Mouse (Mus musculus): Measurements from ENCODE around the gene Erc2. TPM values are rescaled to one million over a fixed set of nuclear protein-coding genes. Genes with fewer than 3 reads are reported as not detected.
A peak's percentile ranks its signal among the peaks of the same experiment; 100 is the strongest.

The Erc2 gene
- polyA plus RNA-seq, 2 experiments, result 0.52 to 0.99 TPM

DNA sequence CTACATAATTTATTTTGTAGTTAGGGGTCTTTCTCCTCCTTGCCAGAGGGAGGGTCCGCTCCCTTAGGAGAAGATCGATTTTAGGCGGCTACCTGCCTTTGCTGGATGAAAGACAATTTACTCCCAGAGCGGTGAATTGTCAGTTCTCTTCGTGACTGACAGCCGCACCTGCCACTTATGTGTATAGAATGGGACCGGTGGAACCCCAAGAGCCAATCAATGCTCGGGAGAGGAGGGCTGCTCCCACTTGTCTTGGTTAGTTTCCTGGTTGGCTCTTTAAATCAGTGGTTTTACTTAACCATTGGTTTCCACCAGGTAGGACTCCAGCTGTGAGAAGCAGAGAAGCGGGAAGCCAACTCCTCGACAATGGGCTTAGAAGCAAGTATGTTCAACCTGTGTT, 1.1 kb downstream of the Erc2 start:
- no peaks in the 10 kb centered on the region for H3K36me3 ChIP-seq (replicated peaks; ENCODE audit: control insufficient read depth, insufficient read depth, low read depth)
- H3K9me3 ChIP-seq (ENCODE audit: control insufficient read depth, low read length), result no peaks in the 10 kb centered on the region
- H3K4me3 ChIP-seq (ENCODE audit: insufficient read depth in 1 of 2, low read depth in 2 of 2, low read length in 2 of 2), result no peak overlapping the region
- peak overlapping the region; percentile 59 for H3K4me2 ChIP-seq (ENCODE audit: low read depth)
- DNase-seq (ENCODE audit: low read depth in 3 of 3, low spot score in 3 of 3), result no peak
- H3K27me3 ChIP-seq (ENCODE audit: control insufficient read depth, insufficient read depth, low read length), result peaks cover 17% of the 10 kb centered on the region
- H3K27ac ChIP-seq, result no peak overlapping the region
- 9% methylated on average over 10 of the region's 10 CpGs for WGBS (ENCODE audit: insufficient replicate concordance)
- no peak for ATAC-seq (ENCODE audit: insufficient read depth)
- TF ChIP-seq EP300 (IDR thresholded peaks at IDR 0.05; ENCODE audit: low read depth), result no peak
- TF ChIP-seq CTCF (IDR thresholded peaks at IDR 0.05; ENCODE audit: low read depth), result no peak
- no peaks in the 10 kb centered on the region for H3K4me1 ChIP-seq (replicated peaks; ENCODE audit: control insufficient read depth in 2 of 2, insufficient read depth in 2 of 2, low read length in 1 of 2)
- H3K9ac ChIP-seq (replicated peaks), result no peak overlapping the region

DNA sequence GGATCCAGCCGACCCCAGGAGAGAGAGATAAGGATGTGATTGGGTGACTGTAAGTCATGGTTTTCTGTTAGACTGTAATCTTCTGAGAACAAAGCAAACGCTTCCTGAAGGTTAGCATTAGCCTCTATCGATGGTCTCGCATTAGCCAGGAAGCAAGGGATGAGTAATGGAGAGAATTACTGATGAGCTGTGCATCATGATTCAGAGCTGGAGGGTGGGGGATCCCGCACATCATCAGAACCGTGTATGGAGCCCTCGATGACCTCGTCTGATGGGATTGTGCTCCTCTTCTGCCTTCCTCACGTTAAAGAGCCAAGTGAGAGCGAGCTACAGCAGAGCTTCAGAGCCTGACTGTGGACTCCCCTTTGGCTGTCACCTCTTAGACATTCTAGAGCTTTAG, 6.5 kb downstream of the Erc2 start:
- Histone ChIP-seq H3K9me3 (ENCODE audit: control insufficient read depth, low read length) (no peaks in the 10 kb centered on the region), H3K4me2 (ENCODE audit: low read depth) (no peak overlapping the region), H3K4me3 (ENCODE audit: insufficient read depth in 1 of 2, low read depth in 2 of 2, low read length in 2 of 2) (no peak overlapping the region), H3K4me1 (replicated peaks; ENCODE audit: control insufficient read depth in 2 of 2, insufficient read depth in 2 of 2, low read length in 1 of 2) (no peaks in the 10 kb centered on the region), H3K36me3 (replicated peaks; ENCODE audit: control insufficient read depth, insufficient read depth, low read depth) (no peaks in the 10 kb centered on the region), H3K9ac (replicated peaks) (no peak overlapping the region), H3K27me3 (ENCODE audit: control insufficient read depth, insufficient read depth, low read length) (no peaks in the 10 kb centered on the region), H3K27ac (no peak overlapping the region)
- DNase-seq (ENCODE audit: low read depth in 3 of 3, low spot score in 3 of 3), result no peak
- no peak for TF ChIP-seq CTCF (IDR thresholded peaks at IDR 0.05; ENCODE audit: low read depth)
- no peak for TF ChIP-seq EP300 (IDR thresholded peaks at IDR 0.05; ENCODE audit: low read depth)
- ATAC-seq (ENCODE audit: insufficient read depth), result no peak
- 52% methylated on average over 10 of the region's 10 CpGs for WGBS (ENCODE audit: insufficient replicate concordance)

DNA sequence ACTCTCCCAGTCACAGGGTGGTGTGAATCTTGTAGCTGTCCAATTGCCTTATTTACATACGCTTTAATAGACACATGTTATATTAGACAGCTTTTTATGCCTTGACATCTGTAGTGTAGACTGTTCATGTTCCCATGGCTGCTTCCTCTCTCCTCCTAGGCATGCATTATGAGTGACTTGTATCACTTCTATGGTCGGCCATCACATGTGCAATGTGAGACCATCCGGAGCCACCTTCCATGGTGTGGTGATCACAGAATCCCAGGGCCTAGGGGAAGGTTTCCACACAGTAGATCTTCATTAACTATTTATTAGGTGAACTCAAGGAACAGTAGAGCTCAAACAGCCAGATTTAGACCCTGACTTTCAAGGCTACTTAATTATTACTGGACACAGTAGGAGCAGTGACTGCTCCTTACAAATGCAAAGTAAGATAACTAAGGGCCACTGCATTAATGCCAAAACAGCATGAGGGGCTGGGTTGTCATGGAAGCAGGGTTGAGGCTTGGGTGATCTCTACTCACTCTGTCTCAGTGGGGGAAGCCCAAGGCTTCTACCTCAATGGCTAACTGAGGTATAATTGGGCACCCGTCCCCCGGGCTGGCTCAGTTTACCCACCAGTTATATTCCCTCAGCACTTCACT, 7.3 kb downstream of the Erc2 start:
- Histone ChIP-seq H3K36me3 (replicated peaks; ENCODE audit: control insufficient read depth, insufficient read depth, low read depth) (no peaks in the 10 kb centered on the region), H3K9me3 (ENCODE audit: control insufficient read depth, low read length) (no peaks in the 10 kb centered on the region), H3K9ac (replicated peaks) (no peak overlapping the region), H3K27me3 (ENCODE audit: control insufficient read depth, insufficient read depth, low read length) (no peaks in the 10 kb centered on the region), H3K4me1 (replicated peaks; ENCODE audit: control insufficient read depth in 2 of 2, insufficient read depth in 2 of 2, low read length in 1 of 2) (no peaks in the 10 kb centered on the region), H3K4me3 (ENCODE audit: insufficient read depth in 1 of 2, low read depth in 2 of 2, low read length in 2 of 2) (no peak overlapping the region), H3K27ac (no peak overlapping the region), H3K4me2 (ENCODE audit: low read depth) (no peak overlapping the region)
- ATAC-seq (ENCODE audit: insufficient read depth) (no peak), DNase-seq (ENCODE audit: low read depth in 3 of 3, low spot score in 3 of 3) (no peak)
- TF ChIP-seq CTCF (IDR thresholded peaks at IDR 0.05; ENCODE audit: low read depth) (no peak), EP300 (IDR thresholded peaks at IDR 0.05; ENCODE audit: low read depth) (no peak)
- 72% methylated on average over 5 of the region's 5 CpGs for WGBS (ENCODE audit: insufficient replicate concordance)

DNA sequence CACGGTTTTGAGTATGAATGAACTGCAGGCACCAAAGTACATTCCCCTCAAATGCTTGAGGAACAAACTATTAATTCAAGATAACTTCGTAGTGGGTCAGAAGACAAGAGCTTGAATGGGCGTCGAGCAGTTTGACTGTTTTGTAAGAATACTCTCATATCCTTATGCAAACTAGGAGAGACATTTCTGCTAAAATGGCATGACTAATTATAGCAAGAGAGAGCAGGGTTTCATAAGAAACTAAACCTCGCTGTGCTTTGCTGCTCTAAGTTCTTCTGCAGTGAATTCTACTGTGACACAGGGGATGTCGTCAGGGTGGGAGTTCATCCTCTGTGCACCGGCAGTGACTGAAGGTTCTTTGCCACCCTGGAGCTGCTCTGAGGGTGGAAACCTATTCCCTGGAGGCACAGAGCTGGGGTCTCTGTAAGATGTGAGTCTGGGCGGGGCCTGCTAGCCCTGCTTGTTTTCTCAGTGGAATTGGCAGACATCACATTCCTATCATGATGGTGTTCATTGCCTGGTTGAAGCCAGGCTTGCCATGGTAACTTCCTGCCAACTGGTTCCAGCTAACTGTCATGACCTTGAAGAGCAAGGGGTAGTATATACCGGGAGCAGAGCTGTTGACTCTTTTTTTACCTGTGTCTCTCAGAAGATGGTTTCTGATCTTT, 8.9 kb downstream of the Erc2 start:
- H3K9me3 ChIP-seq (ENCODE audit: control insufficient read depth, low read length), result no peaks in the 10 kb centered on the region
- no peak overlapping the region for H3K27ac ChIP-seq
- no peaks in the 10 kb centered on the region for H3K27me3 ChIP-seq (ENCODE audit: control insufficient read depth, insufficient read depth, low read length)
- no peak overlapping the region for H3K4me2 ChIP-seq (ENCODE audit: low read depth)
- no peak overlapping the region for H3K9ac ChIP-seq (replicated peaks)
- DNase-seq (ENCODE audit: low read depth in 3 of 3, low spot score in 3 of 3) (no peak), ATAC-seq (ENCODE audit: insufficient read depth) (no peak)
- H3K4me3 ChIP-seq (ENCODE audit: insufficient read depth in 1 of 2, low read depth in 2 of 2, low read length in 2 of 2), result no peak overlapping the region
- 62% methylated on average over 9 of the region's 9 CpGs for WGBS (ENCODE audit: insufficient replicate concordance)
- TF ChIP-seq EP300 (IDR thresholded peaks at IDR 0.05; ENCODE audit: low read depth) (no peak), CTCF (IDR thresholded peaks at IDR 0.05; ENCODE audit: low read depth) (no peak)
- no peaks in the 10 kb centered on the region for H3K4me1 ChIP-seq (replicated peaks; ENCODE audit: control insufficient read depth in 2 of 2, insufficient read depth in 2 of 2, low read length in 1 of 2)
- H3K36me3 ChIP-seq (replicated peaks; ENCODE audit: control insufficient read depth, insufficient read depth, low read depth), result no peaks in the 10 kb centered on the region

DNA sequence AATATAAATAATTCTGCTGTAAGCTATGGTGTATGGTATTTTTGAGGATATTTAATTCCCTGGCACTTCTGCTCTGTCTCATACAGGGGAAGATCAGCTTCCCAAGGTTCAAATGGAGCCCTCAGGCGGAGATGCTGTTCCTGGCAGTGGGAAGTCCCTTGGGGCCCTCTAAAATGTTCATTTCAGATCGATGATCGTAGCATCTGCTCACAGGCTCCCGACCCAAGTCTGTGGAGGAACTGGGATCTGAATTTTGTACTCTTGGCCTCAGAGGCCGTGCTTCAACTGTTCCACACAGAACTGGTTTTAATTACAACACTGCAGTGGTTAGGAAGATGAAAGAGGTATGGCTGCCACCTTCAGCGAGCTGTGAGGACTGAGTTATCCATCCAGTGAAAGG, 12.5 kb downstream of the Erc2 start:
- Histone ChIP-seq H3K36me3 (replicated peaks; ENCODE audit: control insufficient read depth, insufficient read depth, low read depth) (no peaks in the 10 kb centered on the region), H3K9ac (replicated peaks) (no peak overlapping the region), H3K4me3 (ENCODE audit: insufficient read depth in 1 of 2, low read depth in 2 of 2, low read length in 2 of 2) (no peak overlapping the region), H3K27ac (no peak overlapping the region), H3K4me2 (ENCODE audit: low read depth) (no peak overlapping the region), H3K9me3 (ENCODE audit: control insufficient read depth, low read length) (no peaks in the 10 kb centered on the region), H3K4me1 (replicated peaks; ENCODE audit: control insufficient read depth in 2 of 2, insufficient read depth in 2 of 2, low read length in 1 of 2) (no peaks in the 10 kb centered on the region), H3K27me3 (ENCODE audit: control insufficient read depth, insufficient read depth, low read length) (no peaks in the 10 kb centered on the region)
- DNase-seq (ENCODE audit: low read depth in 3 of 3, low spot score in 3 of 3), result no peak
- no peak for ATAC-seq (ENCODE audit: insufficient read depth)
- no peak for TF ChIP-seq EP300 (IDR thresholded peaks at IDR 0.05; ENCODE audit: low read depth)
- TF ChIP-seq CTCF (IDR thresholded peaks at IDR 0.05; ENCODE audit: low read depth), result no peak
- WGBS (ENCODE audit: insufficient replicate concordance), result 65% methylated on average over 6 of the region's 6 CpGs

Measured in liver, embryonic 14.5 days (tissue).